Mouse (Mus musculus) mouse trophoblast stem cell (cell line): Measurements from ENCODE around the gene Gm42372.

Experiments
- in situ Hi-C, 2 experiments: fragments of 300-500 bp; cut with MseI, MboI; formaldehyde crosslinking; loops; 2 replicates in 1 of 2; 3 replicates in 1 of 2; pipeline ENCODE4 v1.15.1; 2025

The Gm42372 gene

DNA sequence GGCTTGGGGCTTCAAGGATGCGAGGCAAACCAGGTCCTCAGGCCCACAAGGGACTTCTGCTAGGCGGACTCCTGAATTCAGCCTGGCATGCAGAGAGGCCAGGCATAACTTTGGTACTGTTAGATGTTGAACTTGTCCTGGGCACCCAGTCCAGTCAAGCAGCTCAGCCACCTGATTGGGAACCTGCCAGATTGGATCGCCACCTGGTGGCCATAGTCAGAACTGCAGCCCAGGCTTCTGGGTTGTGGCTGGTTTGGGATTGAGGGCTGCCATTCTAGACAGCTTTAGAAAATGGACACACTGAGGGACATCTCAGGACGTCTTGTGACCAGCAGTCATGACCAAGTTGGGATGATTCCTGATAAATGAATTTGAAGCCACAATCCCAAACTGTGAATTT lies 16.8 kb downstream of the Gm42372 start:
- in situ Hi-C loops = loop anchor here (5.0 to 10.0 kb wide), 4 partner anchors 37 to 67 kb away; no protein-coding TSS in a partner anchor

DNA sequence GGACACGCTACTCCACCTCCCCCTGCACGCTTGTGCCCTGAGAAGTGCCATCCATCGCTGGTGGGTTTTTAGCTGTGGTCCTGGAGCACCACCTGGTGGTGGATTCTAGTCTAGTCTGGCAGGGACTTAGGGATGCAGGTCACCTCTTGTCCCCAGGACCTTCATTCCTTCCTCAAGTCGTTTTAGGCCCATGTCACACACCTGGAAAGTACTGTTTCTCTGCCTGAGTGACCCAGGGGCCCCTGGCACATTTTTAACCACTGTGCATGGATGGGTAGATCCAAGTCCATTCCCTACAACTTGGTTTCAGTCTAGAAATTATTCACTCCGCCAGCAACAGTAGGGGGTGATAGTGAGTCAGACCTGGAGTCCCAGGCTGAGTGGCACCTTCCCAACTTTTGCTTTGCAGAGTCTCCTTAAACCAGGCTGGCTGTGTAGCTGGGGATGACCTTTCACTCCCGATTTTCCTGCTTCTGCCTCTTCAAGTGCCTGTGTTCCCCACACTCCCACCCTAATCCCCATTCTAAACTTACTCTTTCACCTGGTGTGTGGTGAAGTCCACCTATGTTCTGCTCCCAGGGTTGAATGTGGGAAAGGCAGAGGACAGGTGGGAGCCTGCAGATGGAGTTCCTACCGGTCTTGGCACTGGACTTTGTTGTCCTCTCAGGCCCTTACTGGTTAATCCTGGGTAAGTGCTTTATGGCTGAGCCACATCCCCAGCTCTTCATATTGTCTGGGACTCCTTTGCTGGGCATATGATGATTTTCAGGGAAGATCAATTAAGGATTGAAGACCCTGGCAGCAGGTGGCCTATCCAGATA lies 19.7 kb downstream of the Gm42372 start:
- in situ Hi-C loops = loop anchor here in 1 of 2 experiments (5.0 kb wide), 1 partner anchor 70 kb away; no protein-coding TSS in a partner anchor

DNA sequence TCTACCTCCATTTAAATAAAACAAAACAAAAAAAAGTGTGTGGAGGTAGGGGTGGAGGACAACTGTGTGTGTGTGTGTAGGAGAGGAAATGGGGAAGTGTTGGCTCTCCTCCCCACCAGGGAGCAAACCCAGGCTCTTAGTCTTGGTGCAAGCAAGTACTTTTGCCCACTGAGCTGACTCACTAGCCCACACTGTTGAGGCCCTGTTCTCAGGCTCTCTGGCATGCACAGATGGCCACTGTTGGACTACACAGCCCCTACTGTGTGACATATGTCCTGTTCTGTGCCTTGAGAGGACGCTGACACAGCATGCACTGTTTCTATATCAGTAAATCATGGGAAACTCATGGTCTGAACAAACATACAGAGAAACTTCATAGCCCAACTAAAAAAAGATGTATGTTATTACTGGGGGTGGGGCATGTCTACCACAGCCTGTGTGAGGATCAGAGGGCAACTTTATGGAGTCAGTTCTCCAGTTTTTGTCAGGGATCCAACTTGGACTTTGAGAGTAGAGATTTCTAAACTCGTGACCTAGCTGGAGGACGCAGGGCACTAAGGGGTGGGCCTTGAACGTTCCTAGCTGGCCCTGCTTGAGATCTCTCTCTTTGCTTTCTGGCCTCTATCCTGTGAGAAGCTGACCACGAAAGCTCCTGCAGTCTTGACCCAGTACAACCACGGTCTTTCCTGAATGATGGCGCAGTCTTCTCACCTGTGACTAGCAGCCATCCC lies 20.5 kb downstream of the Gm42372 start:
- in situ Hi-C loops = loop anchor here in 1 of 2 experiments (5.0 kb wide), 1 partner anchor 71 kb away; no protein-coding TSS in a partner anchor

DNA sequence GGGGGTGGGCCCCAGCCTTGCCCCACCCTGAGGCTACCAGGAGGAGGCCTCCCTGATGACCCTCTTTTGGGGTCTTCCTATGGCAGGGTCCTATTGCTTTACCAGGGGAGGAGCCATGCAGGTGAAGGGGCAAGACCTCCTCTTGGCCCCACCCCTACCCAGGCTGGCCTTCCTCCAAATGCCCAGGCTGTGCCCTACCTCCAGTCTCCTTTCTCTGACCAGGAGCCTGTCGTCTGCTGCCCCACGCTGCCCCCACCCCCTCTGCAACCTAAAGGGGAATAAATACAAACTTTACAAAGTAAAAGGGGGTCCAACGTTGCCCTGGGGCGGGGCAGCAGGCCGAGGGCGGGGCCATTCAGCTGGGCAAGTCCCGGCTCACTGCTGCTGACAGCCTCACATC lies 21.8 kb downstream of the Gm42372 start:
- in situ Hi-C loops = loop anchor here in 1 of 2 experiments (5.0 kb wide), 1 partner anchor 72 kb away; no protein-coding TSS in a partner anchor

DNA sequence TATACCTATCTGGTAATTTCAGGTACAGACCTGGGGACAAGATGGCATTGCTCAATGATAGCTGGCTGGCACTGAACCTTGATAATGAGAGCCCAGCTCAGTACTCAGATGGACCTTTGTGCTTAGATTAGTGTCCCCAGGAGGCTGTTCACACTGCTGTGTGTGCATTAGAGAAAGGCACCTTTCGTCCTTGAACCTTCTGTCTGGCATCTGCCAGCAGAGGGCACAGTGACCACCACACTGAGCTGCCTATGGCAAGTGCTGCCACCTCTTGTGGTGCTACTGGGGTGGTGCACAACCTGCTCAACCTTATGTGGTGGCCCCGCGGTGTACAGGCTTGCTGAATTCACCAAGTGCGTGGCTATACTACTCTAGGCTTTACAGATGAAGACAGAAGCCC lies 24.4 kb downstream of the Gm42372 start:
- in situ Hi-C loops = no loop called here

DNA sequence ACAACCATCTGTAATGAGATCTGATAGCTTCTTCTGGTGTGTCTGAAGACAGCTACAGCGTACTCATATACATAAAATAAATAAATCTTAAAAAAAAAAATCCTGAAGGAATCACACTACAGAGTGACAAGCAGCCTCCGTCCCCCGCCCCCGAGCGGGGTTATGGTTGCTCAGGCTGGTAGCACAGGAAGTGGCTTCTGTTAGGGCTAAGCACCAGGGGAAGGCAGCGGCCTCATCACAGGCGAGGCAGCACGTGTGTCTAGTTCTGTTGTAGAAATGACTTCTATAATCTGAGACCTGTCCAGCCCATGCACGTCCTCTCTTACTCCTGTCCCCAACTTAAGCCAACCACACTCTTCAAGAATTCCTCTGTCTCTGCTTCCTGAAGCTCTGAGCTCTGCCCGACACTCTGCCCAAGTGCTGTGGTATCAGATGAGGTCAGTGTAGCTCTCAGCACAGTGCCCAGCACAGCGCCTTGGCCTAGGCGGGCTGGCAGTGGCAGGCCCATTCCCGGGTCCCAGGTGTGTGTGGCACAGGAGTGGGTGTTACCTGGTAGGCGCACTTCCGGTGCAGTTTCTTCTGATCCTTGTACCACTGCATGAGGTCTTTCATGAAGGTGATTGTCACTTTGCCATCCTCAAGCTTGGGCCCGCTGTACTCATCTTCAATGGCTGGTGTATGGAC lies 26.6 kb downstream of the Gm42372 start:
- in situ Hi-C loops = no loop called here

DNA sequence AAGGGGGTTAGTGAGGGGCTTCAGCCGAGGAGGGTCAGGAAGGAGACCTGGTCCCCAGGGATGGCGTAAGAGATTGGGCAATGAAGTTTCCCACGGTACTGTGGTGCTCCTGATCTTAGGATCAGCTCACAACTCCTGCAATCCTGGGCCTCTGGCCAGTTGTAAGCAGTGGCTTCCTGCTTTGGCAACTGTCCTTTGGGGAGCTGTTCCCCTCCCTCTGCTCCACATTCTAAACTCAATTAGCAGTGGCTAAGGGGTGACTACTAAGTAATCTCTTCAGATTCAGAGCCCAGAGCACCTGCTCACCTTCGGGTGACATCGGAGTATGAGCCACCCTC lies 27.1 kb downstream of the Gm42372 start:
- in situ Hi-C loops = no loop called here

DNA sequence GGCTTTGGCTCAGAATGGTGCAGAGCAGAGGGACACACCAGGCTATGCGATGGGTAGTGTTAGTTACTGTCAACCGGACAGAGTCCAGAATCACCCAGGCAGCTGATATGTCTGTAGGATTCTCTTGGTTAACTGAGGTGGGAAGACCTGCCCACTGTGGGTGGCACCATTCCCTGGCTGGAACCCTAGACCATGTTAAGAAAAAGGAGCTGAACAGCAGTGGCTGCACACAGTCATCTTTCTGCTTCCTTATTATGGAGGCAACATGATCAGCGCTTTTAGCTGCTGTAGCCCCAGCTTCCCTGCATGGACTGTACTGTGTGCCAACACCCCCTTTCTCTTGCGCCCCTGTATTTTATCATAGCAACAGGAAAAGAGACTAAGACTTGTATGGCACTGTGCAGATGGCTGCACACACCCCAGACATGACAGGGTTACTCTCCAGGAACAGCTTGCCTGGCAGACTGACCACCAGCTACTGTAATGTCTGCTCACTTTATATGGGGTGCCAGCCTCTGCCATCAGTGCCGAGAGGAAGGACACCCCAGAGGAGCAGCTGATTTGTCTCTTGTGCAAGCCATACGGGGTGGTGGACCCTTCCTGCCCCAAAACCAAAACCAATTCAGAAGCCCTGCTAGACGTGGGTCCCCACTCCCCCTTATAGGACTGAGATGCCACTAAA lies 29.2 kb downstream of the Gm42372 start:
- in situ Hi-C loops = no loop called here

DNA sequence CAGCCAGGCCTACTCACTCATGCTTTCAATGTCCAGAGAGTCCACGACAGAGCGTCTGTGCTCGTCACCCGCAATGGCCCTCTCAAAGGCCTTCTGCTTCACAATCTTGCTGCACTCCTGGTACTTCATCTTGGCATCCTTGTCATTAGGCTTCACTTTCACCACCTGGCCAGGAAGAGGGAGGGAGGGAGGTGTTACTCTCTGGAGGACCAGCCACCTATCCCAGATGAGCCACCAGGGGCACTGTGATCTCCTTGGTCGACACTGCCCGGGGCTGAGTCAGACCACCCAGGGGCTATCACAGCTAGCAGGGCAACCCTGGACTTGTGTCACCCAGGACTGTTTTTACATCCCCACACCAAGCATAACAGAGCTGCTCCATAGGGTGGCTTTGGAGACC lies 32.5 kb downstream of the Gm42372 start:
- in situ Hi-C loops = no loop called here

DNA sequence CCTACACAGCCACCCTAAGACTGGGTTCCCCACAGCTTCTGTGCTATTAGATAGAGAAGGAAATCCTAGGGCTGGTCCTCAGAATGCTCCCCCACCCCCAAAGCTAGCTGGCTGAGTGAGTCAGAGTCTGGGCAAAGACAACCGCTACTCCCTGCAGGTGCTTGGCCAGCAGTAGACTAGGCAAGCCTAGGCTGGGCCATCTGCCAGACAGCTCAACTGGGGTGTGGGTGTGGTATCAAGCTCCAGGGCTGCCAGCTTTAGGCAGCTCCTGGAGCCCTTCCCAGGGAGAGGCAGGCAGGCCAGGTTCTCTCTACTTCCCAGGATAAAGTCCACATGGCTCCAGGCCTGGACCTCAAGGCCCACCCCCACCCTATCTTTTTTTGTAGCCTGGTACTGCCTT lies 34.1 kb downstream of the Gm42372 start:
- in situ Hi-C loops = no loop called here

DNA sequence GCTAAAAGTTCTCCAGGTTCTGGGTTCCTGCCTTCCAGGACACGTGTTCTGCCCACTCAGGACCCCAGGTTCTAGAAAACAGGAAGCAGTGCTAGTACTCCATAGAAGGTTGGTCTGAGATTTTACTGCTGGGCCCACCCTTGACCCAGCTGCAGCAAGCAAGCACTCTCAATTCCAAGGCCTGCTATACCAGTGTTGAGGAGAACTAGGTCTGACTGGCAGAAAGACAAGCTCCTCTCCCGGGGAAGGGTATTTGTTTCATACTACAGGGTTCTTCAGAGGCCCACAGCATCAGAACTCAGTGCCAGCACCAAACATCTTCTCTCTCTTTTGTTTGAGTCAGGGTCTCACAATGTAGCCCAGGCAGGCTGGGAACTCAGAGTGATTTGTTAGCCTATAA lies 35.0 kb downstream of the Gm42372 start:
- in situ Hi-C loops = no loop called here

DNA sequence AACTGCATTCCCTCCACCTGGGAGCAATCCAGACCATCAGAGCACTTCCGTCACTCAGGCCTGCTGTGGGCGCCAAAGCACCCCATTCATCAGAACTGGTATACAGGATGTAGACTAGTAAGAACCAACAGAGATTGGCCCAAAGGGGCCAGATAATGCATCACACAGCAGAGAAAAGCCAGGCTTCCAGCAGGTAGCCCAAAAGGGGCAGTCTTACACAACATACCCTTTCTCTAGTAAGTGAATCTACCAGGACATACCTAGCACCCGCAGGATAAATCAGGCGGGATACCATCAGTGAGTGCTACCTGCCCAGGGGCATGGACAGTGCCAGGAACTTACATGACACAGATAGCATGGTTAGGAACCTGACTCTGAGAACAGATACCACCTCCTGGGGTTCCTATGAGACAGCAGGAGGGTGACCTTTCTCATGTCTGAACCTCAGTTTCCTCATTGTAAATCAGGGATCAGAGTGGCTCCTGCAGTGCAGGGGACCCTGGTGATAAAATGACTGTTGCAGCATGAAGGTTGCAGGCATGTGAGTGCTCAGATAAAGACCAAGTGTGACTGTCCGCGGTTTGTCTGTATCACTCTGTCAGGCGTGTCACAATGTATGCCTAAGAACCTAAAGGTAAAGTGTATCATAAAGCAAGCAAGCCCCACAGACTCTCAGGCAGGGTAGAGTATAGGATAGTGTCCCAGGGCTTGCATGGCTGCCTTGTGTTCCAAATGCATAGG lies 36.7 kb downstream of the Gm42372 start:
- in situ Hi-C loops = no loop called here

DNA sequence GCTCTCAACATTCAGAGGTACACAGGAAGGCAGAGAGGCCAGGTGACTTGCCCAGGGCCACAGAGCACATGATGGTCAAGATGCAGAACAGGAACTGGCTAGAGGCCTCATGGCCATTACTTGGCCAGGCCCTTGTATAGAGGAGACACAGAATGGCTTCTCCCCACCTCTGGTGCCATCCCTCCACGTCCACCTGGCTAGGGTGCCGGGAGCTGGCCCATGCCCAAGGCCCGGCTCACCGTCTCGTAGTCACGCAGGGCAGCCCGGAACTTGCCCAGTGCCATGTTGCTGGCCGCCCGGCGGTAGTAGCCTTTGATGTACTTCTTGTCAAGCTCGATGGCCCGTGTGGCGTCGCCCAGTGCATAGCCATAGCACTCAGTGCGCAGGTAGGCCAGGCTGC lies 39.3 kb downstream of the Gm42372 start:
- in situ Hi-C loops = no loop called here

DNA sequence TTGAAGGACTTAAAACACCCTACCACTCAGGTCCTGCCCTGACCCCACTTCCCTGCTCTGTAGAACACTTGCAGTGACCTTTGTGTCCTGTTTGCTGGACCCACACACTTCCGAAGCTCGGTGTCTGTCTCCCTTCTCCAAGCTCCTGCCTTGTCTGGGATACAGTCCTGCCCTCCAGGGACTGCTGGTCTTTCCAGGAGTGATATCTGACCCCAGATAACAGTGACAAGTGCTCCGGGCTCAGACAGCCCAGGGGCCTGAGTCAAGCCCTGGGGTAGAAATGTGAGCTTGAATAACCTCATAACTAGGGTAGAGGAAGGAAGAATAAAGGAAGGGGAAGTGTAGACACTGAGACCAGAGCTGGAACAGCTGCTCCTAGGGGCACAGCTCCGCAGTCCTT lies 40.8 kb downstream of the Gm42372 start:
- in situ Hi-C loops = no loop called here

DNA sequence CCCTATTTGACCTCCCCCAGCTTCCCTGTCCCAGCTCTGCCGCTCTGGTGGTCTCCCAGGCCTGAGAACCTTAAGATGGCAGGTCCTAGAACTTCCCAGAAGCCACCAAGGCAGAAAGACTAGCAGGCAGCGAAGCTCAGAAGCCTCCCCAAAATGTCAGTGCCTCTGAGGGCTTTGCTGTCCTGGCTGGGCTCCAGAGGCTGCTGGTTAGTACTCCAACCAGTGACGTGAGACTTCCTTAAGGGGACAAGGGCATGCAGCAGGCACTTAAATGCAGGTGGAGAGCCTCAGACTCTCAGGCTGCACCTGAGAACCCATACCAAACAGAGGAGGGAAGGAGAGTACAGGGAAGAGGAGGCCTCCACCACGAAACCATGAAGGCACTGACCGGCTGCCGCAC lies 41.3 kb downstream of the Gm42372 start:
- in situ Hi-C loops = no loop called here

DNA sequence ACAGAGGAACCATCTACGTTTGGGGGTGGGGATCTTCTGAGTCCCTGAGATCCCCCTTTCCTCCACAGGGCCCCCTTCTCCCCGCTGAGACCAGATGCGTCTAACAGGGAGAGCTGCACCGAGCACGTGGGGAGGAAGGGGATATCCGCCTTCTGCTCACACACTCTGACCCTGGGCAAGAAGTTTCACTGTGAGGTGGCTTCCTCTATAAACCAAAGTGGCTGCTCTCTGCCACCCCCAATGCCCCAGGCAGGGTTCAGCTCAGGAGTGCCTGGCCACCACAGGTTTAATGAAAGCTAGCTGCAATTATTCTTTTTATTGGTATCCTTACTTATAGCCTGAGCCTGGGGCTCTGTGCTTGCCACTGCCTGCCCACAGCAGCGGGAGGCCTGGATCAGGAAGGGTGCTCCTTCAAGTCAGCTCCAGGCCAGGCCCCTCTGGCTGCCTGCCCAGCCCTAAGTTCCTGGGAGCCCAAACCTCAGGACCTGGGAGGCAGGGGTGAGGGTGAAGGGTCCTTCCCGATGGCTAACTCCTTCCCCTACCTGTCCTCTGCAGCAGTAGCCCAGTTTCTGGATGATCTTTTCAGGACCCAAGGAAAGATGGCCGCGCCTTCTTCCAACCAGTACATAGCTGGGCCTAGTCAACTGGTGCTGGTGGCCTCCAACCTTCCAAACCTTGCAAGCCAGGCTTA lies 42.1 kb downstream of the Gm42372 start:
- in situ Hi-C loops = no loop called here

DNA sequence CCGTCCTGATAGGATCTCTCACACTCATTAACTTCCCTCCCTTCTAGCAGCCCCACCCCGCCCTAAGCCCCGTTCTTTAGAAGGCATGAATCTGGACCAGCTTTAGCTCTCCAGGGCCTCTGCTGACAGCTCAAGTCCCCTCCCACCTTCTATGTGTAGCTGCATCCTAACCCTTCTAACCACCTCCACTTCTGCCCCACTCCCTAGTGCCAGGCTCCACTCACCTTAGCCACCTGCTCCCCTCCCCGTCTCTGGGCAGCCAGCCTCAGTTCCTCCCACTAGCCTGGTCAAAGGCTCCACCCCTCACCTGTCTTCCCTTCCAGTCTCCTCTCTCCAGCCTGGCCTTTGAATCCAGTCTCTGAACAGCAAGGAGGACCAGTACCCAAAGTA lies 42.6 kb downstream of the Gm42372 start:
- in situ Hi-C loops = no loop called here

DNA sequence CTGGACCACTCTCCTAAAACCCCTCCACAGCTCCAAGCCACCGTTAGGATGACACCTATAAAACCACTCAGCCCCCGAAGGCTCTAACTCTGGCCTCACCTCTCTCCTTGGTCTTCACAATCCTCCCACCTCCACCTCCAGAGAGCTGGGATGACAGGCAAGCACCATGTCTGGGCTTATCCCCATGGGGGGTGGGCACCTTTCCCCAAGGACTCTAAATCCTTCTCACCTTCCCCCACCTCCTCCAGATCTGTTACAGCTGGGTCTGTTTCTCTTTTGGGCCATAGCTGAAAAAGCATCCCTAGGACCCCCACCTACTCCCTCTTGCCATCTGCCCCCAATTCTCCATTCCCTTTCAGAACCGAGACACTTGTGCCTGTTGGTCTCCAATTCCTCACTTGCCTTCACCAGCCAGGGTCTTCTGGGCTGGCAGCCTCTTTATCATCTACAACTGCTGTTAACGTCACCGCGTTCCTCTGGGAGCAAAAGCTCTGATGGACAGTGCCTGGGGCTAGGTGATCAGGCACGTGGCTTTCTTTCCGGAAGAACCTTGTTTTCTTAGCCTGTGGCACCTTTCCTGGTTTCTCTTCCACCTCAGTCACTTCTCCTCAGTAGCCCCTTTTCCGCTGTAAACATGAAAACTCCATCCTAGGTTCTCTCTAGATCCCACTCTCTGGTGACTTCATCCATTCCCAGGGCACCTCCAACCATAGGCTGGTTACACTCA lies 43.2 kb downstream of the Gm42372 start:
- in situ Hi-C loops = no loop called here

DNA sequence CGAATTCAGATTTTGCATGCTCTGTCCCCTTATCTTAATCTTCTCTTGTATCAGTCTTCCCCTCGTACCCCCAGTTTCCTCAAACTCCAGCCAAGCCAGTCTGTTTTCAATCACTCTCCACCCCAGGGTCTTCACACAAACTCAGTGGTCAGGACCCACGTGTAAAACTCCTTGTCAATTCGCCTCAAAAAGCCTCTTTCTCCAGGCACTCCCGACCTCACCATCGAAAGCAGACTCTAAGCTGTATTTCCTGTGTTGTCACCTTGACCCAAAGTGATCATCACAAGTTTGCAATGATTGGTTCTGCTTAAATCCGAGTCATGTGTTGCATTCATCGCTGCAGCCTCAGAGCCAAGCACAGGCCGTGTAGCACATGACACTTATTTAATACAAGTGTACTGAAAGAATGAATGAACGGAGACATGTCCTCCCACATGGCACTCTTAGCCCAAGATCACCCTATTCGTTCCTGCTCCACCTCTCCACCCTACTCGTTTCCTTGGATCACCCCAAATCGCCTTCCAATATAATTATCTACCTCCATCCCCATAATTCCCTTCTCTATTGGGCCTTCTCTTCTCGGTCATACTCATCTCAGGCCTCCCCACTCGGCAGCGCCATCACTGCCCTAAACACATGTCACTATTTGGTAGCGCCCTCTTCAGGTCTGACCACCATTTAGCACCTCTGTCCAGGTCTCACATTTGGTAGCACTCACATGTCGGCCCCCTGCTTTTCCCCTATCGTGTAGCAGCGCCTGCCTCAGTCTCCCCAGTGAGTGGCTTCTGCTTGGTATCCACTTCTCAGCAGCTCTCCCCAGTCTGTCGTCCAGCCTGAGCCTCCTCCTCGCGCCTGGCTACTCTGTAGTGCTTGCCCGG lies 44.1 kb downstream of the Gm42372 start:
- in situ Hi-C loops = no loop called here
